Comparison of ENCODE assay signal across 32 mouse cellular contexts in genomic region chr4:32177933-32178639, GRCm38 (mm10).
DNase-seq lines count a peak whose midpoint lies in the region; ATAC-seq and TF ChIP-seq lines count a peak whose summit lies in the region.
"Had no signal": no experiment of that assay in that cellular context is flagged by ENCODE, and none has a peak within 500 bp of the region (broad histone marks: within the 10 kb centered on the region; RNA-seq: fewer than 3 reads in every experiment).

No protein-coding gene starts in this region.

- peaks cover 2% of the 10 kb centered on the region; the same call in 1 of the 2 replicates for H3K4me1 ChIP-seq in bone marrow, adult 2 months (ENCODE audit: control insufficient read depth, insufficient read depth, low read length)
- H3K4me1 ChIP-seq in erythroblast, embryonic 14.5 days (ENCODE audit: control insufficient read depth), result peaks cover 51% of the 10 kb centered on the region
- peaks cover 40% of the 10 kb centered on the region for H3K4me1 ChIP-seq in liver, embryonic 12.5 days

- WGBS in bone marrow, adult 2 months, result 62% methylated on average over 7 of the region's 7 CpGs
- 47% methylated on average over 7 of the region's 7 CpGs for WGBS in liver, embryonic 12.5 days (ENCODE audit: insufficient replicate concordance)

- no peak overlapping the region for H3K4me3 ChIP-seq in bone marrow, adult 2 months (replicated peaks; ENCODE audit: control insufficient read depth, low read depth, low read length)
- peak overlapping the region; percentile 18 for H3K4me3 ChIP-seq in erythroblast, embryonic 14.5 days (replicated peaks)
- H3K4me3 ChIP-seq in liver, embryonic 12.5 days, result no peak overlapping the region
- H3K4me3 ChIP-seq: embryonic facial prominence, embryonic 12.5 days; heart, embryonic 13.5 days; hindbrain, embryonic 12.5 days; left cerebral cortex, adult 2 months; midbrain, embryonic 10.5 days; myocyte; neural tube, embryonic 13.5 days; stomach, embryonic 15.5 days had no signal

- 0 out of 2 replicates have a peak overlapping the region, but pooled peaks have one; percentile 28 for H3K27ac ChIP-seq in bone marrow, adult 2 months (ENCODE audit: control insufficient read depth, insufficient read depth, low read depth, low read length, poor library complexity)
- peak overlapping the region; percentile 67 for H3K27ac ChIP-seq in liver, embryonic 12.5 days
- H3K27ac ChIP-seq: embryonic facial prominence, embryonic 12.5 days; heart, embryonic 13.5 days; left cerebral cortex, adult 2 months; midbrain, embryonic 10.5 days; stomach, embryonic 15.5 days had no signal

- H3K36me3 ChIP-seq in erythroblast, embryonic 14.5 days (ENCODE audit: control insufficient read depth), result no peaks in the 10 kb centered on the region
- no peaks in the 10 kb centered on the region for H3K36me3 ChIP-seq in liver, embryonic 12.5 days
- H3K36me3 ChIP-seq: embryonic facial prominence, embryonic 12.5 days; G1E; heart, embryonic 13.5 days; hindbrain, embryonic 12.5 days; midbrain, embryonic 10.5 days; neural tube, embryonic 13.5 days; stomach, embryonic 15.5 days had no signal

- no peaks in the 10 kb centered on the region for H3K27me3 ChIP-seq in erythroblast, embryonic 14.5 days (ENCODE audit: control insufficient read depth)
- no peaks in the 10 kb centered on the region for H3K27me3 ChIP-seq in liver, embryonic 12.5 days (replicated peaks)
- H3K27me3 ChIP-seq: CH12.LX; embryonic facial prominence, embryonic 12.5 days; heart, embryonic 13.5 days; hindbrain, embryonic 12.5 days; neural tube, embryonic 13.5 days; stomach, embryonic 15.5 days had no signal

- H3K4me2 ChIP-seq in liver, embryonic 12.5 days, result peak overlapping the region; percentile 45
- H3K4me2 ChIP-seq: embryonic facial prominence, embryonic 12.5 days; heart, embryonic 13.5 days; hindbrain, embryonic 12.5 days; lung, embryonic 14.5 days; neural tube, embryonic 13.5 days; stomach, embryonic 15.5 days had no signal

- H3K9me3 ChIP-seq in erythroblast, embryonic 14.5 days (ENCODE audit: control insufficient read depth, low read length), result no peaks in the 10 kb centered on the region
- no peaks in the 10 kb centered on the region for H3K9me3 ChIP-seq in liver, embryonic 12.5 days (replicated peaks)
- H3K9me3 ChIP-seq: embryonic facial prominence, embryonic 12.5 days; G1E; heart, embryonic 13.5 days; hindbrain, embryonic 12.5 days; midbrain, embryonic 10.5 days; neural tube, embryonic 13.5 days; stomach, embryonic 15.5 days had no signal

- no peak for TF ChIP-seq POLR2A in bone marrow, adult 2 months (IDR thresholded peaks at IDR 0.05; ENCODE audit: borderline replicate concordance, control insufficient read depth, low read depth, low read length)

- no peak for DNase-seq in lung, postnatal 36 days
- no peak for DNase-seq in spleen, postnatal 4 days (ENCODE audit: low spot score in 2 of 2)
- no peak for DNase-seq in cerebellum, adult 18-20 months
- no peak for DNase-seq in left cerebral cortex, adult 9 months (ENCODE audit: low spot score in 2 of 2)
- DNase-seq: adrenal gland, postnatal 10 days; B cell, adult 2 months; cerebellum, adult 11 months; cerebellum, postnatal 14 days; heart, postnatal 14 days; kidney, adult 11 months; layer of hippocampus, adult 9-11 months; lung, embryonic 14.5 days; right cerebral cortex, adult 18-20 months; right cerebral cortex, postnatal 4 days; thymus, adult 18-20 months; thymus, postnatal 4 days had no signal

- TF ChIP-seq CTCF in bone marrow, adult 2 months (IDR thresholded peaks at IDR 0.05; ENCODE audit: control insufficient read depth, insufficient read depth, low read length), result no peak

- H3K9ac ChIP-seq in liver, embryonic 12.5 days, result 0 out of 2 replicates have a peak overlapping the region, but pooled peaks have one; percentile 13
- H3K9ac ChIP-seq: embryonic facial prominence, embryonic 12.5 days; heart, embryonic 13.5 days; hindbrain, embryonic 12.5 days; lung, embryonic 14.5 days; neural tube, embryonic 13.5 days; stomach, embryonic 15.5 days had no signal

- peak; percentile 81 for ATAC-seq in liver, embryonic 12.5 days
- ATAC-seq in megakaryocyte, adult 5-6 weeks (ENCODE audit: poor library complexity, severe bottlenecking), result peak; percentile 23; the same call in 1 of the 2 replicates
- ATAC-seq: forebrain, embryonic 14.5 days; midbrain, embryonic 16.5 days had no signal
